Mouse (Mus musculus) cortical plate, adult 2 months (tissue): ENCODE results near the gene Alad.

ENCODE experiments used
- CTCF ChIP-seq: fragments of 200-500 bp; IDR thresholded peaks from 2 replicates; pipeline ENCODE4 v1.5.1; 2011; ENCODE audit warnings: mild to moderate bottlenecking, control low read depth, low read length; ENCODE audit not compliant: insufficient read depth; ENCODE audit errors: extremely low read depth
- POLR2A ChIP-seq: fragments of 200-500 bp; IDR thresholded peaks from 2 replicates; pipeline ENCODE4 v1.6.1; 2011; ENCODE audit warnings: mild to moderate bottlenecking, low read length, control low read depth; ENCODE audit not compliant: insufficient read depth; ENCODE audit errors: extremely low read depth

GRCm38 (mm10) chr4:62524651-62525488, 5.2 kb upstream of the Alad start, which contains the start of the genes Pole3 and 4933430I17Rik:
- TF ChIP-seq POLR2A (0 out of 2 replicates have a peak, but pooled peaks have one; percentile 17), CTCF (no peak)
